Mouse (Mus musculus): ENCODE results near the gene Gsg1l.

- TF ChIP-seq CTCF (IDR thresholded peaks at IDR 0.05; ENCODE audit: extremely low read depth, insufficient read length, insufficient replicate concordance, low read depth, low read length) (no peak), POLR2A (IDR thresholded peaks at IDR 0.05; ENCODE audit: low read depth, low read length) (no peak)
Measured at GRCm38 (mm10) chr7:125859564-125859963, 222.6 kb downstream of the Gsg1l start.

All from small intestine, adult 2 months (tissue).